Mouse (Mus musculus) cortical plate, adult 2 months (tissue): ENCODE measurements around the gene Ap3d1.

Experiments
- CTCF ChIP-seq: fragments of 200-500 bp; IDR thresholded peaks from 2 replicates; pipeline ENCODE4 v1.5.1; 2011; ENCODE audit warnings: mild to moderate bottlenecking, control low read depth, low read length; ENCODE audit not compliant: insufficient read depth; ENCODE audit errors: extremely low read depth
- POLR2A ChIP-seq: fragments of 200-500 bp; IDR thresholded peaks from 2 replicates; pipeline ENCODE4 v1.6.1; 2011; ENCODE audit warnings: mild to moderate bottlenecking, low read length, control low read depth; ENCODE audit not compliant: insufficient read depth; ENCODE audit errors: extremely low read depth

DNA sequence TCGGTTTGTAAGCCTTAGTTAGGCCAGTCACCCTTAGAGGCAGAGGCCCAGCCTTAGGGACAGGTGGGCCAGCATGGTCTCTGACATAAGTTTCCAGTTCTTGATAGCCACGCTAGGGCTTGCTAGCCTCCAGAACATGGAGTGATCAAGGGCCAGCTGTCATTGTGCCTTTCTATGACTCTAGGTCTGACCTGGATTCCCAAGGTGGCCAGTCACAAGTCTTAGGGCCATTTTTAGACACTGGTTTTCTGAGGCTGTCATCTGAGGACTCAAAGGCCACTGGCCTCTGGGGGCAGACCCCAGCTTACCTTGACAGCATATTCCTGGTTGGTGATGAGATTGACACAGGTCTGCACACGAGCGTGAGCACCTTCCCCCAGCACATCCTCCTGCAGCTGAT, 70.8 kb downstream of the Ap3d1 start:
- TF ChIP-seq CTCF (no peak), POLR2A (no peak)
